Mouse (Mus musculus) stomach, postnatal 0 days (tissue): Measurements from ENCODE around the gene Spaar. TPM values are rescaled to one million over a fixed set of nuclear protein-coding genes. Genes with fewer than 3 reads are reported as not detected.

ENCODE experiments used
- ATAC-seq: fragments of 200-750 bp; cut with Nextera tagmentation; 2 replicates; pipeline ENCODE4 v1.8.0; 2017; ENCODE audit not compliant: low FRiP score, low TSS enrichment
- DNase-seq: peaks from one replicate; pipeline ENCODE4 v3.0.0-alpha.2; 2016; ENCODE audit warnings: low spot score
- H3K27ac ChIP-seq: fragments of 300-500 bp; sonication (generic); replicated peaks from 2 replicates; pipeline ENCODE4 v1.5.1; 2014; ENCODE audit warnings: mild to moderate bottlenecking, control low read depth
- H3K27me3 ChIP-seq: fragments of 300-500 bp; sonication (generic); 2 replicates; pipeline ENCODE4 v1.6.1; 2014; ENCODE audit warnings: low read length; ENCODE audit not compliant: control insufficient read depth, insufficient read depth
- H3K36me3 ChIP-seq: fragments of 300-500 bp; sonication (generic); 2 replicates; pipeline ENCODE4 v1.6.1; 2014; ENCODE audit warnings: low read length, mixed read lengths; ENCODE audit not compliant: control insufficient read depth, insufficient read depth
- H3K4me1 ChIP-seq: fragments of 300-500 bp; sonication (generic); replicated peaks from 2 replicates; pipeline ENCODE4 v1.6.1; 2014; ENCODE audit warnings: antibody characterized with exemption; ENCODE audit not compliant: control insufficient read depth, insufficient read depth
- H3K4me2 ChIP-seq: fragments of 300-500 bp; sonication (generic); replicated peaks from 2 replicates; pipeline ENCODE4 v1.6.1; 2014; ENCODE audit warnings: low read depth, mild to moderate bottlenecking, control low read depth, moderate library complexity
- H3K4me3 ChIP-seq: fragments of 300-500 bp; sonication (generic); 2 replicates; pipeline ENCODE4 v1.5.1; 2014; ENCODE audit warnings: low read depth, low read length, control low read depth
- H3K9ac ChIP-seq: fragments of 300-500 bp; sonication (generic); 2 replicates; pipeline ENCODE4 v1.6.1; 2014; ENCODE audit warnings: mild to moderate bottlenecking, low read length, control low read depth, mixed read lengths
- H3K9me3 ChIP-seq: fragments of 300-500 bp; sonication (generic); 2 replicates; pipeline ENCODE4 v1.6.1; 2016; ENCODE audit warnings: low read length; ENCODE audit not compliant: control insufficient read depth
- CTCF ChIP-seq: IDR thresholded peaks from 2 replicates; pipeline ENCODE4 v1.5.1; 2016; ENCODE audit warnings: antibody characterized with exemption, low read depth, mild to moderate bottlenecking, moderate library complexity
- EP300 ChIP-seq: optimal IDR thresholded peaks from 2 replicates; pipeline ENCODE3; 2016; ENCODE audit warnings: antibody characterized with exemption
- WGBS: fragments of 180-500 bp; shearing (Covaris S2); extraction: QIAGEN DNeasy Blood & Tissue Kit; methylation state at CpG from one replicate; pipeline ENCODE4 v1.1.7; 2014; 5-methylcytosine and 5-hydroxymethylcytosine counted together
- polyA plus RNA-seq: library from polyadenylated mRNA; unstranded; fragments of >200 nt; fragmentation: Nextera tagmentation; extraction: Ambion mirVana; gene quantifications from 2 replicates; pipeline ENCODE4 v1.2.1, GENCODE M21; 2015

Spaar gene
- polyA plus RNA-seq, 1 experiment from 2014 or later: 0.27 TPM

GRCm38 (mm10) chr4:43726228-43726993 lies 3.4 kb upstream of the Spaar start:
- H3K4me3 ChIP-seq: no peak overlapping the region
- DNase-seq: no peak
- ATAC-seq: no peak
- H3K9me3 ChIP-seq: no peaks in the 10 kb centered on the region
- peaks cover 20% of the 10 kb centered on the region for H3K4me1 ChIP-seq
- WGBS: 40% methylated on average over 12 of the region's 12 CpGs
- H3K27me3 ChIP-seq: no peaks in the 10 kb centered on the region
- H3K9ac ChIP-seq: no peak overlapping the region
- TF ChIP-seq EP300 (no peak), CTCF (no peak)
- peak overlapping the region; percentile 14; the same call in 1 of the 2 replicates for H3K4me2 ChIP-seq
- H3K27ac ChIP-seq: peak overlapping the region; percentile 98
- no peaks in the 10 kb centered on the region for H3K36me3 ChIP-seq

- Histone ChIP-seq H3K4me2 (peak within 1 kb of the TSS; percentile 23; the same call in 1 of the 2 replicates), H3K9ac (peak within 1 kb of the TSS; percentile 48), H3K4me1 (peaks cover 20% of the 10 kb centered on the region), H3K9me3 (no peaks in the 10 kb centered on the region), H3K36me3 (no peaks in the 10 kb centered on the region), H3K27me3 (no peaks in the 10 kb centered on the region), H3K27ac (peak within 1 kb of the TSS; percentile 98), H3K4me3 (no peak within 1 kb of the TSS)
- no peak for TF ChIP-seq EP300
- TF ChIP-seq CTCF: no peak
- WGBS: 20% methylated on average over 3 of the region's 3 CpGs
- DNase-seq (peak; percentile 87), ATAC-seq (peak; percentile 88)
Measured at GRCm38 (mm10) chr4:43726995-43727394, 2.8 kb upstream of the Spaar start, which contains the start of gene Hrct1. Hrct1 (plus strand) TSS chr4:43727188.

- H3K4me1 ChIP-seq: peaks cover 20% of the 10 kb centered on the region
- H3K4me3 ChIP-seq: no peak overlapping the region
- DNase-seq (no peak), ATAC-seq (peak; percentile 30; the same call in 1 of the 2 replicates)
- no peaks in the 10 kb centered on the region for H3K36me3 ChIP-seq
- peak overlapping the region; percentile 98 for H3K27ac ChIP-seq
- TF ChIP-seq CTCF: no peak
- TF ChIP-seq EP300: no peak
- no peak overlapping the region; the same call in 1 of the 2 replicates for H3K4me2 ChIP-seq
- H3K9me3 ChIP-seq: no peaks in the 10 kb centered on the region
- WGBS: 50% methylated on average over 7 of the region's 7 CpGs
- H3K27me3 ChIP-seq: no peaks in the 10 kb centered on the region
- peak overlapping the region; percentile 48 for H3K9ac ChIP-seq
Measured at GRCm38 (mm10) chr4:43727718-43728575, 1.9 kb upstream of the Spaar start.

DNA sequence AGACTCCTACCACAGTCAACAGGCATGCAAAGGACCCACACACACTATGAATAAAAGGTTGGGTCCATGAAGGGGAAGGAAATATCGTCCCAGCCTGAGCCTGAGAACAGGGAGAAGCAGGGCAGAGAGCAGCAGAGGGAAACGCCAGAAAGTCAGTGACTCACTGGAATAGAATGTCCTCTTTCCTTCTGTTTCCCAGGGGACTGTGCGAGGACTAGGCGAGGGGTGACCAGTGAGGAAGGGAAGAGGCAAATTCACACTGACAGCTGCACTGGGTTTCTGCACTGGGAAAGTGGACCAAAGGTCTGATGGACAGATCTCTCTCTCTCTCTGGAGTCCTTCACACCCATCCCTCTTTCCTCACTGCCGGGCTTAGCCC lies 1.3 kb upstream of the Spaar start:
- Histone ChIP-seq H3K36me3 (no peaks in the 10 kb centered on the region), H3K4me2 (no peak overlapping the region; the same call in 1 of the 2 replicates), H3K4me3 (no peak overlapping the region), H3K4me1 (peaks cover 20% of the 10 kb centered on the region), H3K9ac (peak overlapping the region; percentile 48; the same call in 1 of the 2 replicates), H3K27me3 (no peaks in the 10 kb centered on the region), H3K27ac (peak overlapping the region; percentile 98), H3K9me3 (no peaks in the 10 kb centered on the region)
- 0% methylated on average over 5 of the region's 5 CpGs for WGBS
- TF ChIP-seq CTCF: no peak
- no peak for TF ChIP-seq EP300
- DNase-seq: peak; percentile 72
- ATAC-seq: peak; percentile 90

DNA sequence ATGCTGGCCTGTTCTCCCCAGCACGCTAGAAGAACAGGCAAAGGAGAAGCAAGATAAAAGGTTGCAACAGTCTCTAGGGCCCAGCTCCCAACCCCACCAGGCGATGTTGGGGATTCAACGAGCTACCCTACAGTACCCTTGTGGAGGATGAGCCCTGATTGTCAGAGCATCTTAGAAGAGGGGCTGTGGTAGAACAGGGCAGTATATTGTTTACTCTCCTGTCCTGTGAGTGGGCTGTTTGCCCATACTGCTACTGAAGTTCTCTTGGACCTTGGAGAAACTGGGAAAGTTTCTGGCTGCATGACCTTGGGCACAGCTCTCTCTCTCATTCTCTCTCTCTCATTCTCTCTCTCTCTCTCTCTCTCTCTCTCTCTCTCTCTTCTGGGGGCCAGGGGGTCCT lies 708 bp upstream of the Spaar start:
- 45% methylated on average over 3 of the region's 3 CpGs for WGBS
- no peaks in the 10 kb centered on the region for H3K36me3 ChIP-seq
- H3K4me3 ChIP-seq: no peak overlapping the region
- H3K4me2 ChIP-seq: no peak overlapping the region; the same call in 1 of the 2 replicates
- H3K27ac ChIP-seq: peak overlapping the region; percentile 98
- H3K4me1 ChIP-seq: peaks cover 20% of the 10 kb centered on the region
- H3K9me3 ChIP-seq: no peaks in the 10 kb centered on the region
- H3K27me3 ChIP-seq: no peaks in the 10 kb centered on the region
- TF ChIP-seq CTCF (no peak), EP300 (no peak)
- ATAC-seq (no peak), DNase-seq (no peak)
- H3K9ac ChIP-seq: 0 out of 2 replicates have a peak overlapping the region, but pooled peaks have one; percentile 35
